Mouse (Mus musculus) lung, embryonic 14.5 days (tissue): ENCODE results near the gene Nts. TPM values are rescaled to one million over a fixed set of nuclear protein-coding genes. Genes with fewer than 3 reads are reported as not detected.
A peak's percentile ranks its signal among the peaks of the same experiment; 100 is the strongest.
"Not testable (repeated sequence)": the region's sequence is repeated elsewhere in the genome, so short reads cannot be mapped to it uniquely, and the experiment has no call there.

Experiments
- ATAC-seq: fragments of 200-750 bp; cut with Nextera tagmentation; 2 replicates; pipeline ENCODE4 v1.8.0; 2017; ENCODE audit warnings: mild to moderate bottlenecking, moderate TSS enrichment, moderate library complexity; ENCODE audit not compliant: insufficient read depth
- DNase-seq: peaks from one replicate; pipeline ENCODE4 v3.0.0-alpha.2; 2015
- H3K27ac ChIP-seq: fragments of 300-500 bp; sonication (generic); 2 replicates; pipeline ENCODE4 v1.5.1; 2014; ENCODE audit warnings: low read depth, mild to moderate bottlenecking, moderate library complexity
- H3K27me3 ChIP-seq: fragments of 300-500 bp; sonication (generic); 2 replicates; pipeline ENCODE4 v1.6.1; 2014; ENCODE audit warnings: low read length, control low read depth; ENCODE audit not compliant: insufficient read depth
- H3K36me3 ChIP-seq: fragments of 300-500 bp; sonication (generic); 2 replicates; pipeline ENCODE4 v1.6.1; 2014; ENCODE audit warnings: control low read depth; ENCODE audit not compliant: insufficient read depth
- H3K4me1 ChIP-seq: fragments of 300-500 bp; sonication (generic); 2 replicates; pipeline ENCODE4 v1.6.1; 2014; ENCODE audit warnings: antibody characterized with exemption, control low read depth; ENCODE audit not compliant: insufficient read depth
- H3K4me2 ChIP-seq: fragments of 300-500 bp; sonication (generic); 2 replicates; pipeline ENCODE4 v1.6.1; 2014; ENCODE audit warnings: mild to moderate bottlenecking
- H3K4me3 ChIP-seq: fragments of 300-500 bp; sonication (generic); 2 replicates; pipeline ENCODE4 v1.5.1; 2014; ENCODE audit warnings: low read depth, low read length
- H3K9ac ChIP-seq: fragments of 300-500 bp; sonication (generic); 2 replicates; pipeline ENCODE4 v1.6.1; 2014
- H3K9me3 ChIP-seq: fragments of 300-500 bp; sonication (generic); 2 replicates; pipeline ENCODE4 v1.6.1; 2016; ENCODE audit warnings: low read depth, low read length, control low read depth
- CTCF ChIP-seq: IDR thresholded peaks from 2 replicates; pipeline ENCODE4 v1.5.1; 2016; ENCODE audit warnings: antibody characterized with exemption, low read depth
- WGBS: fragments of 180-500 bp; shearing (Covaris S2); extraction: QIAGEN DNeasy Blood & Tissue Kit; methylation state at CpG from one replicate; pipeline ENCODE4 v1.1.7; 2014; 5-methylcytosine and 5-hydroxymethylcytosine counted together
- polyA plus RNA-seq: library from polyadenylated mRNA; unstranded; fragments of >200 nt; fragmentation: Nextera tagmentation; extraction: Ambion mirVana; gene quantifications from 2 replicates; pipeline ENCODE4 v1.2.1, GENCODE M21; 2014

The Nts gene
- polyA plus RNA-seq, 1 experiment from 2014 or later = 0.43 TPM

- TF ChIP-seq CTCF = peak; percentile 77
- no peak overlapping the region for H3K27ac ChIP-seq
Measured at GRCm38 (mm10) chr10:102491792-102492191, 1.5 kb upstream of the Nts start.

DNA sequence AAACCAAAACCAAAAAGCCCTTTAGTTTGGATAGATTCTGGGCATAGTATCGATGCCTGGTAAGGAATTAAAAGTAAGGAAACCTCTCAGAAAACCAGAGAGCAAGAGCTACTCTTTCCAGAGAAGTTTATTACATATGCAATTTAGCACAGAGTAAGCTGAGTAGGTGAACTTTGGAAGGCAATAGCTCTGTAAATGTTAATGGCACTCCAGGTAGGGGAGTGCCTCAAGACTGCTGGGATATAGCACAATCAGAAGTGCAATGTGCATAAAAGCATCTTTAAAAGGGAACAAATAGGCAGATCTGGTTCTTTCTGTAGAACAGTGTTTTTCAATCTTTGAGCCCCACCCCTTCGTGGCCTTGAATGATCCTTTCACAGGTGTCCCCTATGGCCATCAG is 20.9 kb downstream of the Nts start:
- no peak overlapping the region for H3K27ac ChIP-seq
- H3K9ac ChIP-seq = no peak overlapping the region
- DNase-seq (no peak), ATAC-seq (no peak)
- no peak overlapping the region for H3K4me2 ChIP-seq
- no peaks in the 10 kb centered on the region for H3K4me1 ChIP-seq
- H3K27me3 ChIP-seq = no peaks in the 10 kb centered on the region
- no peak overlapping the region for H3K4me3 ChIP-seq
- no peaks in the 10 kb centered on the region for H3K36me3 ChIP-seq
- H3K9me3 ChIP-seq = no peaks in the 10 kb centered on the region
- WGBS = 81% methylated on average over 2 of the region's 2 CpGs
- TF ChIP-seq CTCF = no peak

More at GRCm38 (mm10) chr10:102491792-102492191, 1.5 kb upstream of the Nts start:
- H3K27me3 ChIP-seq = no peaks in the 10 kb centered on the region
- no peaks in the 10 kb centered on the region for H3K4me1 ChIP-seq
- no peaks in the 10 kb centered on the region for H3K36me3 ChIP-seq
- no peak overlapping the region for H3K4me3 ChIP-seq
- ATAC-seq = no peak
- H3K9ac ChIP-seq = no peak overlapping the region
- H3K9me3 ChIP-seq = no peaks in the 10 kb centered on the region
- peak; percentile 83 for DNase-seq
- no peak overlapping the region for H3K4me2 ChIP-seq
- WGBS = 5% methylated on average over 3 of the region's 3 CpGs

DNA sequence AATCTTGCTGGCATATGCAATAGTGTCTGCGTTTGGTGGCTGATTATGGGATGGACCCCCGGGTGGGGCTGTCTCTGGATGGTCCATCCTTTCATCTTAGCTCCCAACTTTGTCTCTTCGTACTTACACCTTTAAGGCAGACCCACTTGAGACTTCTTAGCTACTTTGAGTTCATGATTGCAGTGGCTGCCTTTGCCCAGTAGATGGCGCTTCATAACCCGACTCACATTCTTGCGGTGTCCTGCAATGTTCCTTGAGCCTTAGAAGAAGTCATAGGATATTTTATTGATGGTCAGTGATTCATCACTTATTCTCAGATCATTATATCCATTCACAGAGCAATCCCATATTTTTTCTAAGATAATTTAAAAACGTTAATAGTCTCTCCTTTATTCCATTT is 38.5 kb downstream of the Nts start:
- ATAC-seq (peak; percentile 52; the same call in 1 of the 2 replicates), DNase-seq (peak; percentile 87)
- TF ChIP-seq CTCF = peak; percentile 88
- Histone ChIP-seq H3K9me3 (no peaks in the 10 kb centered on the region), H3K9ac (no peak overlapping the region), H3K27ac (no peak overlapping the region), H3K36me3 (no peaks in the 10 kb centered on the region), H3K4me2 (no peak overlapping the region), H3K27me3 (no peaks in the 10 kb centered on the region), H3K4me3 (no peak overlapping the region), H3K4me1 (no peaks in the 10 kb centered on the region)
- 10% methylated on average over 7 of the region's 7 CpGs for WGBS

- DNase-seq (peak; percentile 92), ATAC-seq (no peak; the same call in 1 of the 2 replicates)
- Histone ChIP-seq H3K4me1 (no peaks in the 10 kb centered on the region), H3K36me3 (no peaks in the 10 kb centered on the region), H3K27ac (no peak overlapping the region), H3K4me2 (no peak overlapping the region), H3K27me3 (no peaks in the 10 kb centered on the region), H3K4me3 (no peak overlapping the region), H3K9me3 (no peaks in the 10 kb centered on the region), H3K9ac (no peak overlapping the region)
- peak; percentile 77 for TF ChIP-seq CTCF
- 4% methylated on average over 7 of the region's 7 CpGs for WGBS
Measured at GRCm38 (mm10) chr10:102449449-102449848, 40.8 kb downstream of the Nts start.

DNA sequence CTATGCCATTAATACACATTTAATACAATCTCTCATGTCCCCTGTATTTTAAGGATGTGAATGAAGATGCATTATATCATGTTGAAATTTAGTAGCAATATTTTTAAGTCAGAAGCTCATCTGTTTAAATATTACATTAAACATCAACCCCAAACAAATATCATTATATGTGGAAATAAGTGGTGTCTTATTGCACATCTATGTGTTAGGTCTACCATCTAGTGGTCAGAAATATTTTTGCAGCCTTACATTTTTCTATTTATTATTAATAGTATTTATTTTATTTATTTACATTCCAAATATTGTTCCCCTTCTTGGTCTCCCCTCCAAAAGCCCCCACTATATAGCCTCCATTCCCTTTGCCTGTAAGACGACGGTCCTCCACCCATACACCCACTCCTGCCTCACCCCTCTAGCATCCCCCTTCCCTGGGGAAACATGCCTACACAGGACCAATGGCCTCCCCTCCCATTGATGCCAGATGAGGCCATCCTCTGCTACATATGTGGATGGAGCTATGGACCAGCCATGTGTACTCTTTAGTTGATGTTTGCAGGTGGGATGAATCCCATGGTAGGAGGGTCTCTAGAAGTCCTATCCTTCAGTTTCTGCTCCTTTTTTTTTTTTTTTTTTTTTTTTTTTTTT is 45.3 kb downstream of the Nts start:
- TF ChIP-seq CTCF = peak; percentile 45
- no peak overlapping the region for H3K27ac ChIP-seq
- H3K9me3 ChIP-seq = no peaks in the 10 kb centered on the region
- no peaks in the 10 kb centered on the region for H3K36me3 ChIP-seq
- 13% methylated on average over 2 of the region's 2 CpGs for WGBS
- H3K4me2 ChIP-seq = no peak overlapping the region
- peak; percentile 75 for DNase-seq
- no peak overlapping the region for H3K4me3 ChIP-seq
- no peaks in the 10 kb centered on the region for H3K27me3 ChIP-seq
- no peaks in the 10 kb centered on the region for H3K4me1 ChIP-seq
- peak; percentile 73; the same call in 1 of the 2 replicates for ATAC-seq
- H3K9ac ChIP-seq = no peak overlapping the region

- H3K36me3 ChIP-seq, DNase-seq, H3K9me3 ChIP-seq, H3K4me1 ChIP-seq, H3K27me3 ChIP-seq, H3K4me3 ChIP-seq, H3K9ac ChIP-seq, H3K27ac ChIP-seq: not testable (repeated sequence)
- peak; percentile 49; the same call in 1 of the 2 replicates for ATAC-seq
- TF ChIP-seq CTCF = 0 out of 2 replicates have a peak, but pooled peaks have one; percentile 32
- peak overlapping the region; percentile 42 for H3K4me2 ChIP-seq
- 40% methylated on average over 6 of the region's 6 CpGs for WGBS
Measured at GRCm38 (mm10) chr10:102435467-102435866, 54.8 kb downstream of the Nts start.

DNA sequence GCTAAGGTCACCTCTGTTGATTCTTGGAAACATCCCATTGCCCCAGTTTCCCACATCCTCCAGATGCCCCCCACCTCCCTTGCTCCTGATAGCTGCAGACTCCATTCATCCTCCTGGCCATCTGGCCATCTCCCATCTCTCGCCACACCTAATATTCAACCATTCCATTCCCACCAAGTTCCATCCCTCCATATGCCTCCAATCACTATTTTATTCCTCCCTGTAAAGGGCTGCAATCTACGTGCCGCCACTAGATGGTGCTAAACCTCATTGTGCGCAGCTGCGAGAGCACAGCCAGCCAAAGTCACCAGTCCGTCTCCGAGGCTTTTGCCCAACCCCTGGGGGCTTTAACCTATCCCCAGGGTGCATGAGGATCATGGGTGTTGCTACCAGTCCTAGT is 55.2 kb downstream of the Nts start:
- DNase-seq, H3K9ac ChIP-seq, H3K27me3 ChIP-seq, H3K4me1 ChIP-seq, H3K27ac ChIP-seq, H3K36me3 ChIP-seq, H3K9me3 ChIP-seq, H3K4me3 ChIP-seq: not testable (repeated sequence)
- peak; percentile 63 for TF ChIP-seq CTCF
- H3K4me2 ChIP-seq = peak overlapping the region; percentile 42; the same call in 1 of the 2 replicates
- 3% methylated on average over 5 of the region's 7 CpGs for WGBS
- ATAC-seq = peak; percentile 83

Other genes with a start within 250 kb of the Nts start
- gene Rassf9, start 21.7 kb upstream of the Nts start, polyA plus RNA-seq = 6.4 and 7.2 TPM in 2 replicates